Mouse (Mus musculus) lung, postnatal 0 days (tissue): ENCODE measurements at regions not wholly inside any gene's neighbourhood (a gene's known extent, or its start where the extent isn't known, plus 50 kb on each side); places are given as distances from the start of the nearest gene placed in this dataset.

Experiments used
- CTCF ChIP-seq: IDR thresholded peaks from 2 replicates; pipeline ENCODE4 v1.5.1; 2016; ENCODE audit warnings: antibody characterized with exemption, mild to moderate bottlenecking
- EP300 ChIP-seq: IDR thresholded peaks from 2 replicates; pipeline ENCODE4 v1.6.1; 2016; ENCODE audit warnings: antibody characterized with exemption, mild to moderate bottlenecking, control low read depth

DNA sequence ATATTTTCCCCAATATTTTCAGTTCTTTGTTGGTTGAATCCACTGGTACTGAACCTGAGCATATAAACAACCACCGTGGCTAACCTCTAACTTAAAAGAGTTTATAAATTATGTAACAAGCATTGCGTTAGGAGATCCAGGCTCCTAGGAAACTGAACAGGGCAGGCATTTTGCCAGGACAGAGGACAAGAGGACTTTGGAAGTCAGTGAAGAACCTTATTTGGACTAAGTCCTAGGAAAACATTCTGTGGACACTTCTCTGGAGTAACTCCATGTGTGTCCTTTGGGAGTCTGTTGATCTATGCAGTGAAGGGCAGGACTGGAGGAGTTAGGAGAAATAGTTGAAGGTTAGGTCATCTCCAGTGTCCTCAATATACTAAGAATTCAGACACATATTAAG lies 1311.7 kb downstream of the Gsdmc2 start:
- TF ChIP-seq CTCF (no peak), EP300 (no peak)
